Mouse (Mus musculus) spleen, postnatal 14 days (tissue): Measurements from ENCODE around the gene Gm20747.
"Not testable (repeated sequence)": the region's sequence is repeated elsewhere in the genome, so short reads cannot be mapped to it uniquely, and the experiment has no call there.

Source experiments
- DNase-seq, 2 experiments: peaks; one replicate each; pipeline ENCODE4 v3.0.0; 2021 to 2022; ENCODE audit warnings: low spot score in 2 of 2

Gene Gm20747

GRCm38 (mm10) chrY:53418191-53418590 lies at the start of gene Gm20747:
Gm20747 (minus strand) TSS chrY:53418291.
- DNase-seq: not testable (repeated sequence)
